Mouse (Mus musculus): ENCODE results near the gene Srpr. TPM values are rescaled to one million over a fixed set of nuclear protein-coding genes. Genes with fewer than 3 reads are reported as not detected.

Gene Srpr
- total RNA-seq, 2 experiments from 2014 or later: 62.3 to 63.3 TPM

DNA sequence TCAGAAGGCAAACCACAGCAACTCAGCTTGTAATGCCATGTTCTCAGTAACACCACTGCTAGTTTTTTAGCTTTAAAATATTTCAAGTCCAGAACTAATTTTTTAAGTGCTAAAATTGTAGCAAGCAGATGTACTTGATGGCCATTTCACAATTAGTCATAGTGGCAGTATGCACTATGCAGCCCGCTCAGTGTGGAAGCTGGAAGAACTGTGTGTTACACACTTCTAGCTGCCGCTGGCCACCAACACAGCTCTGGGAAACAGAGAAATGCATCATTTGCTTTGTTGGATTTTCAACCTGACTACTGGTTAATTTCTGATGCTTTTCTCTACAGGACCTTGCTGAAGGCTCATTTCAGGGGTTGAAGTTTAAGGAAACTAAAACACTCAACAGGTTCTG is 47.4 kb downstream of the Srpr start:
- DNase-seq (ENCODE audit: extremely low spot score in 1 of 2, low spot score in 1 of 2): no peak

DNA sequence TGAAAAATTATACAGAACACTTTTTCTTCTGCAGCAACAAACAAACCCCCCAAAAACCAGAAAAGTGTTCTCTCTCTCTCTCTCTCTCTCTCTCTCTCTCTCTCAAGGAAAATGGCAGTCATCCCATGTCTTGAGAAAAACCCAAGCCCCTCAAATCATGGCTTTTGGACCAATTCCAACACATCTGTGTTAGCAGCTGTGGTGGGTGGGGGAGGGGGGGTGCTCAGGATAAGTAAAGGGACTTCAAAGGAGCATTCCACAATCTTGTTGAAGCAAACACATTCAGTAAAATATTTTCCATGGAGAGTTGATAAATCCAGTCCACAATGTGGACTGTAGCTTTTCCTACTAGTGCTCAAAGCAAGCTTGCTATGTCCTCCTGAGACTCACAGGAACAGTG is 49.5 kb downstream of the Srpr start:
- no peak for DNase-seq (ENCODE audit: extremely low spot score in 1 of 2, low spot score in 1 of 2)

DNA sequence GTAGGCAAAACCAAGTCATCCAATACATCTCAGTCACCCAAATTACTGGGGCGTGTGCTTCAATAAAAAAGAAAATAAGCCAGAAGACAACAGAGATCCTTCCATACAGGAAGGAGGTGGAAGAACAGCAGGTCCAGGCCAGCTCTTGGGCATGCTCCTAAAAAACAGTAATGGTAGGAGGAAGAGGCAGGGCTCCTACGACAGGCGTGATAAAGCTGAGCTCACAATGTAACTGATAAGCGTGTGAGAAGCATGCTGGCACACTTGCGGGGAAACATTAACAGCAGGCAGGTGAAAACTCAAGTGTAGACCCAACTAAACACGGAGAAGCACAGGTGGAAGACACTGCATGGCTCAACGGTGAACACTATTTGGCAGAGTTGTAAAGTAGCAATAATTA is 57.4 kb downstream of the Srpr start:
- DNase-seq (ENCODE audit: extremely low spot score in 1 of 2, low spot score in 1 of 2): no peak

DNA sequence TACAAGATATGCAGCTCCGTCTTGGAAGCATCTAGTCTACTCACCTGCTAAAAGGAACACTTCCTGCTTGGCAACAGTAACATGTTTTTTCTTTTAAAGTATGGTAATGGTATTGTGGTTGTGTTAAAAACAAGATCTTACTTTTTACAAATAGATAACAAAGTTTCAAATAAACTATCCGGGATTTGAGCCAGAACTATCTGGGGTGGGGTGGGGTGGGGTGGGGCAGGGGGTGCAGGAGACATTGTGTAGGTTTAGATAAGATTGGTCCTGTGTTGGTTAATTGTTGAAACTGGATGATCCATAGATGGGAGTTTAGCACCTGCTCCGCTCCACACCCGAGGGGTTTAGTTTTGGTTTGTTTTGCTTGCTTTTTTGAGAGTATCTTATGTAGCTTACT is 62.4 kb downstream of the Srpr start:
- no peak for DNase-seq (ENCODE audit: extremely low spot score in 1 of 2, low spot score in 1 of 2)

DNA sequence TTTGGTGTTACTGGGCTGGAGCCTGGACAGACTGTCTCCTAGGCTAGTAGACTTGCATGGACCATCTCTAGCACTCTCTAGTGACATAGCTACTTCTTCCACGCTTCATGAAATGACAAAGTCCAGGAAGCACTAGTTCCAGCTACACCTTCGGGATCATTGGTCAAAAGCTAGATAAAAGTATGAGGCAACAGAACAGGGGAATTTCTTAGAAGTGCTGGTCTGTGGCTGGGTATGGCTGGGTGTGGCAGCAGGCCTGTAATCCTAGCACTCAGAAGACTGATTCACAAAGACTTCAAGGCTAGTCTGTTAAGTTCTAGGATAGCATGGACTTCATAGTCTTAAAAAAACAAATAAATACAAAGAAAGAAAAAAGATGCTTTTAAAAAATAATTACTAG is 63.5 kb downstream of the Srpr start:
- no peak for DNase-seq (ENCODE audit: extremely low spot score in 1 of 2, low spot score in 1 of 2)

DNA sequence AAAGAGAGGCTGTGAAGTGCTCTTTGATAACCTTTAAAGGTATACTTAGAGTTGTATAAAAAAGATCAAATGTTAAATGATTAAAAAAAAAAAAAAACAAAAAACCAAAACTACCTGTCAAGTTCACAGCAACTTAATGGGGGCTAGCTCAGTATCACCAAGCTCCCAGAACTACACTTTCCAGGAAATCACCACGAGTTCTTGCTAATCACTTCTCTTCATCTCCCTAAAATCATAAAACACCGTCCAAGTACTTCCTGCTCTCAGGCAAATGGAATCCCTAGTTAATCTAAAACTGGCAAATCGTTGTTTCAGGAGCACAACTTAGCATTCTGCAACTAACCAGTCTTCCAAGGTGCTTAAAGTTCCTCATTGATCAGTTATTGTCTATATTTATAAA is 64.5 kb downstream of the Srpr start:
- DNase-seq (ENCODE audit: extremely low spot score in 1 of 2, low spot score in 1 of 2): no peak

DNA sequence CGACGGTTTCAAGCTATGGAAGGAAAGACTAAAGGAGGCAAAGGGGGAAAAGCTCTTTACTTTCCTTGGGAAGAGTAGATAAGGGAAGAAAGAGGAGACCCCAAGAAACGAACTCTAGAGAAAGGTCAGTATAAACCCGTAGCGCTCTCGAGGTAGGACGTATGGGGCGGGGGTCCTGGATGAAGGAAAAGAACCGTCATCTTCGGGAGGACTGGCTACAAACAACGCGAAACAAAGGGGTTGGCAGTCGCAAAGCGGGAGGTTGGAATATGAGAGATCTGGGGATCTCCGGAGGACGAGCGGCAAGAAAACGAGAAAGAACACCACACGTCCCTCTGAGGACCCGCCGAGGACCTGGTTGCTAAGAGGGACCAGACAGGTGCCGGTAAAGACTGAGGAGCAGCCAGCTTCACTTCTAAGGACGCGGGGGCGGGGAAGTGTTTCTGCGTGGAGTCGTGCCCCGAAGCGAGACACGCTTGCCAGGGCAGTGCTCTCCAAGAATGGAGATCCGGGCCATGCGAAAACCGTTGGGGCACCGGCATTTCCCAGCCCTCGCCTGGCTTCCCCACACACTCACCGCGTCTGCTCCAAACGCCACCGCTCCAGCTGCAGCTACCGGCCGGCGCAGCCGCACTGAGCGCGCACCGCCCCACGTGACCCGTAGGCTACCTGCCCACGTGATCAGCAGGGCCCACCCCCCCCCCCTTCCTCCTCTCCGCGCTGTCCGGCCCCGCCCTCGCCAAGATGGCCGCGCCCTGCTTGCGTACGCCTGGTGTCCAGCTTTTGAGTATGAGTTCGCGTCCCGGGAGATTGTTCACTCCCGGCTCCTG is 67.4 kb downstream of the Srpr start, which contains the start of the genes Fam118b and Rpusd4:
Gene Fam118b (minus strand): TSS at position 660 of the 830 bp plus-strand sequence.
Gene Rpusd4 (plus strand): TSS at position 720 of the 830 bp plus-strand sequence.
- peak; percentile 88 to 90 for DNase-seq (ENCODE audit: extremely low spot score in 1 of 2, low spot score in 1 of 2)

DNA sequence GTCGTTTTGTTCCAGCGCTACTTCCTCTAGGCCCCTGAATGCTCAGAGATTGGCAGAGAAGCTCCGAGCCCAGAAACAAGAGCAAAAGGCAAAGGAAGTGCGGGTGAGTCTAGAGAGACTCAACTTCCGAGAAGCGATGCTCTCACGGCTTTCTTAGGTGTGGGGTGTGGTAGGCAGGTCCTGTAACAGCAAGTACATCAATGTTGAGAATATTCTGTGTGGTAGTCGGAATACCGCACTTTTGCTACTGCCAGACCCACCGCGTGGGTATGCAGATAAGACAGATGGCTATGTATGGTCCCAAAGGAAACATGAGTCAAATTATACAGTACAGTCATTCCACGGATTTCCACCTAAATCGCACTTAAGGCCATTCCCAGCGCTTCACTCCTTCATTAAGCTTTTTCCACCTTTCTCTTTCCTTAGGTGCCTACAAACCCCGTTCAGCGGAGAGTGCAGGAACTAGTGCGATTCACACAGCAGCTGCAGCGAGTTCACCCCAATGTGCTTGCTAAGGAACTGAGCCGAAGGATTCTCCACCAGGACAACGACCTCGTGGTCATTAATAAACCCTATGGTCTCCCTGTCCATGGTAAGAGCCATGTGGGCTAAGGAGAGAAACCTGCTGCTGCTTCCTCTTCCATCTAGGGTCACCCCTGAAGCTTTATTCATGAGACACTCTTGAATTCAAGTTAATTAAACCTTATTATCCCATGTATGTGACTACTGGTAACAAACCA is 68.2 kb downstream of the Srpr start:
- DNase-seq (ENCODE audit: extremely low spot score in 1 of 2, low spot score in 1 of 2): no peak

DNA sequence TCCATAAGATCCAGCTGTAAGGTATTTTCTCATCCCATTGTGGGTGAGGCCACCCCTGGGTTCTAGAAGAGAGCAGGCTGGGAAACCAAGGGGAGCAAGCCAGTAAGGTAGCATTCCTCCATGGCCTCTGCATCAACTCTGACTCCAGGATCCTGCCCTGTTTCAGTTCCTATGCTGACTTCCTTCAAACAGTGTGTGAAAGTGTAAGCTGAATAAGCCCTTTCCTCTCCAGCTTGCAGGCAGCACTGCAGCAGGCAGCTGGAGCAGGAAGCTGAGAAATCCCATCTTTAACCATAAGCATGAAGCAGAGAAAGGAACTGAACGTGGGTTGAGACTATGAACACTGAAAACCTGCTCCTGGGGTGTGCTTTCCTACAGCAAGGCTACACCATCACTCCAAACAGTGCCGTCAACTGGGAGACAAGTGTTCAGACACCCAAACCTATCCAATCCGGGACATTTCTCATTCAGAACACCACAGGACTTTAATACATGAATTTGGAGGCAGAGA is 77.9 kb downstream of the Srpr start:
- DNase-seq (ENCODE audit: extremely low spot score in 1 of 2, low spot score in 1 of 2): no peak

DNA sequence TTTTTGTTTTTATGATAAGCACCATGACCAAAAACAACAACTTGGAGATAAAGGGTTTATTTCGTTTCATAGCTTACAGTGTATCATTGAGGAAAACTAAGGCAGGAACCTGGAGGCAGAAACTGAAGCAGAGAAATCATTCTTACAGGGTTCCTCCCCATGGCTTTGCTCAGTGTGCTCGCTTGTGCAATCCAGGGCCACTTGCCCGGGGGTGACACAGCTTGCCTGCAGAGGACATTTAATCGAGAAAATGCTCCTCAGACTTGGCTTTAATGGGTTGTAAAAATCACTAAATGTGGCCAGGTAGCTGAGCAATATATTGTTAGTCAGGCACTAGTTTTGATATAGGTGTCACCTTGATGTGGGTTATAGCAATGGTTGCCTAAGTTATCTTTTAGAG is 78.5 kb downstream of the Srpr start:
- no peak for DNase-seq (ENCODE audit: extremely low spot score in 1 of 2, low spot score in 1 of 2)

DNA sequence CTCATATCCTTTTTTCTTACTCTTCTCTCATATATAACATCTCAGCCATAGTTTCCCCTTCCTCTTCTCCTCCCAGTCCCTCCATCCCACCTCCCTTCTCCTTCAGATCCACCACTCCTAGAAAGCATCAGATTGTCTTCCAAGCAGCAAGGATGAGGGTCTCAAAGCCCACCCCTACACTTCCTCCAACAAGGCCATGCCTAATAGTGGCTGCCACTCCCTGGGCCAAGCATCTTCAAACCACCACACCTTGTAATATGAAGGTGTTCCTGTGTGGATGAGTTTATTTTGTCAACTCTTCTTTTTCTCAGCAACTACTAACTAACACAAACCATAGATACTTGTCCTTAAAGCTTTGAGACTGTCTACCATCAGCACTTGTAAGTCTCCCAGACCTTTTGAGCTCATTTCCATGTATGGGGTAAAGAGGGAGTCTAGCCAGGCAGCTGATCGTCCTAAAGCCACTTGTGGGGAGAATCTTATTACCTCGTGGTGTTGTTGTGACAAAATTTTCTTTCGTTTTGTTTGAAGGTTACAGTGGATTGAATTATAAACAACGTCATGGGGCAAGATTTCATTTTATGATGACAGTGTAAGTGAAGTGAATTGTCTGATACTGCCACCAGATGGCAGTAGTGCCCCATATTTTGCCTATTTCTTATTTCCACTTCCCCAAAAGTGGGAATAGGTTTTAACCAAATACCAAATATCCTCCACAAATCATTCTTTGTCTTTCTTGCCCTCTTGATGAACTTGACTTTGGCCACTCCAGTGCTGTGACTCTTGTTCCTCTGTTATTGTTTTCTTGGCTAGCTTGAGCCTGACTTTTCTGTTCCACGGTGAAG is 82.3 kb downstream of the Srpr start:
- peak; percentile 32 to 61 for DNase-seq (ENCODE audit: extremely low spot score in 1 of 2, low spot score in 1 of 2)

DNA sequence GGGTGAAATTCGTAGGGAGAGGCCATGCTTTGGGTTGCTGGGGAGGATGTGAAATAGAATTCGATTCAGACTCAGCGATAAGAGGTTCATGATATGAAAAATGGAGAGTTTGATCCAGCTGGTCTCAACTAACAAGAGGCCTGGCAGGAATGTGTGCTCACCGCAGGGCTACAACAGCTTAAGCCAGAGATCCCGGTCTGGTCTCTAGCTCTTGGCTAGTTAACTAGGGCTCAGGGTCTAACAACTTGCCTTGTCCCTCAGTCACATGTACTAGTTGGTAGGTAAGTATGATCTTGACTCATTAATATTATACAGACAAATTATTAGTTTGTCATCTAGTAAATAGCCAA is 82.9 kb downstream of the Srpr start:
- no peak for DNase-seq (ENCODE audit: extremely low spot score in 1 of 2, low spot score in 1 of 2)

DNA sequence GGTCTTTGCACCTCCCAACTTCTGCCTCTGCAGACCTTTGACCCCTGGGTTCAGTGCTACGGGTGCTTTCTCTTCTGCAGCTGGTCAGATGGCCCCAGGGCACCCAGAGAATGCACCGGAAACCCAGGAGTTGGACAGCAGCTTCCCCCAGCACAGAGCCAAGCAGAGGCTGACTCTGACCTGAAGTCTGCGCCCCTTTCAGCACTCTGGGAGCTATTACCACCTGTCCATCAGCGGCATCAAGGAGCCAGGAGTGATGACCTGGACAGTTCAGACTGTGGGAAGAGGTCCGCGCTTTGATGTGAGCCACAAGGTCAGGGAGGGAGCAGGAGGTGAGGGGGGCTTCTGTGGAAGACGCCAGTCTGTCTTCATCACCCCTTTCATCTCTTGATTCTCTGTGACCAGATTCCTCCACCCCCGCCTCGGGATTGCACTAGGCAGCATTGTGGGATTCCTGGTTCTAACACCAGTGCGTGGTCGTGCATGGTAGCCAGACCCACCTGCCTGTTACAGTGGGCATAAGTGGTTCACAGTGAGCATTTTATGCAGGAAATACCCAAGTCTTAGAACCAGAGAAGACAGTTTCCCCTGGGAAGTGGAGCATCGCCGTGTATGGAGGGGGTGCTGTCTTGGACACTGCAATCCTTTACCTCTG is 83.6 kb downstream of the Srpr start:
- no peak for DNase-seq (ENCODE audit: extremely low spot score in 1 of 2, low spot score in 1 of 2)

DNA sequence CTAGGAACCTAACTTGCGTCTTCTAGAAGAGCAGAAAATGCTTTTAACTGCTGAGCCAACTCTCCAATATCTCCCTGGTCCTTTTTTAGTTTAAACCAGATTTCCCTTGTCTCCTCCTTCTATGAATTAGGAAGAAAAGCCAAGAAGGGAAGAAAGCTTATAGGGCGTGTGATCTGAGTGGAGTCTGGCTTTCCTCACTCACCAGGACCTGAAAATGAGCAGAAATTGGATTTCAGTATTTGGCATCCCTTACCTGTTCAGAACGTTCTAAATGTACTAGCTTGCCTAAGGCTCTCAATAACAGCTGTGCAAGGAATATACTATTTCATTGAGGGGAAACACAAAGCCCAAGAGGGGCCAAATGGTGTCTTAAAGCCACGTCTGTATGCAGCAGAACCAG is 84.4 kb downstream of the Srpr start:
- no peak for DNase-seq (ENCODE audit: extremely low spot score in 1 of 2, low spot score in 1 of 2)

DNA sequence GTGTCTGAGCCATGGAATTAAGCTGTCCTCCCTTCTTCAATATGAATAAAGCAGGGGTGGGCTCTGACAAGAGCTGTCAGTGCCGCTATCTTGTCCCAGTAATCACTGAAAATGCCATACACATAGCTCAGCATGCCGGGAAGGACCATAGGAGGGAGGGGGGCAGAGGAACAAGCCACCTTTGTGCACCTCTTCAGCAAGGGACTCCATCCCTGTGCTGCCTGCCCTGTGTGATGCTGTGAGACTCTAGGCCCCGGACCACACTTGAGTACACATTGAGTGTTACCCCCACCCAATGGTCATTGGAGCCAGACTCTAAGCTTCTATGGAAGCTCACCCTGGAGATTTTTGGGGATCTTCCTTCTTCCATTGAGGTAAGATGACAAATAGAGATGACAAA is 86.4 kb downstream of the Srpr start:
- no peak for DNase-seq (ENCODE audit: extremely low spot score in 1 of 2, low spot score in 1 of 2)

DNA sequence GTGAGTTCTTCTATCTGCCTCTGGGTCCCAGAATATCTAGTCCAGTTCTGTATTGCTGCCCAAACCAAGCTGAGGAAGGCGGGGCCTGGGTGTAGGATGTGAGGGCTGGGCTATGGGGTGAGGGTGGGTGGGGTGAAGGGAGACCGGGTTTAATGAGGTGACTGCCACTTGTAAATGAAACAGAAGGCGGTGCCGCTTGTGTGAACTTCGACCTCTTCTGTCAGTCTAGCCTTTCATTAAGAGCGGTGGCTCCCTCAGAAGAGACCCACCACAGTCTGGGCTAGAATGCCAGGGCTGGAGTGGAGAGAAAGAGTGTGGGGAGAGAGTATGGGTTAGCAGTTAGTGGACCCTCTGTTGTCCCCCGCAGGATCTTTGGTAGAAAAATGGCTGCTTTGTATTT is 90.0 kb downstream of the Srpr start:
- DNase-seq (ENCODE audit: extremely low spot score in 1 of 2, low spot score in 1 of 2): no peak

DNA sequence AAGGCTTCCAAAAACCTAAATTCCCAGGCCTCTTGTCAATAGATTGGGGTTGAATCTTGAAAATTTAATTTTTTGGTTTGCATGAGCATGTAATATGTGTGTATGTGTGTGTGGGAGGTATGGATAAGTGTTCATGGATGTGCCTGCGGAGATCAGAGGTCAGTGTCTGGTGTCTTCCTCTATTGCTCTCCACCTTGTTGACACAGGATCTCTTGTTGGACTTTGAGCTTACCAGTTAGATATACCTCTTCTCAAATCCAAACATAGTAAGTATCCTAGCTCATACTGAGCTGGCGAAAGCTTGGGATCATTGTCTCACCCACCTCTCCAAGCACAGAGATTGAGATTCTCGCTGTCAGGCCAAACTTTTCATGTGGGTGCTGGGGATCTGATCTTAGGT is 90.4 kb downstream of the Srpr start:
- no peak for DNase-seq (ENCODE audit: extremely low spot score in 1 of 2, low spot score in 1 of 2)

DNA sequence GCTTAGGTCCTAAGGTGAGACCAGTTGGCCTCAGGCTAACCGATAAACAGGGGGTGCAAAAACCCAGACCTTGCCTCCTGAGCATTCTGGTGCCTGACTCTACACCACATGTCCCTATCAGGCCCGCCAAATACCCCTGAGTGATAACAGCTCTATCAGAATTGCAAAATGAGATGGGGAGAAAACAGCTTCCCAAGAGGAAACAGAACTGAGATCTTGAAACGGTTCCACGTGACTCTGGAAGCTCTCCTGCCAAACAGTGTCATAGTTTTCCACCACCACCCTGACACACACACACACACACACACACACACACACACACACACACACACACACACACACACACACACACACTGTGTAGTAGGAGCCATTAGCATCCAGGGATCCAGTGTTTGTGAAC is 90.9 kb downstream of the Srpr start:
- no peak for DNase-seq (ENCODE audit: extremely low spot score in 1 of 2, low spot score in 1 of 2)

DNA sequence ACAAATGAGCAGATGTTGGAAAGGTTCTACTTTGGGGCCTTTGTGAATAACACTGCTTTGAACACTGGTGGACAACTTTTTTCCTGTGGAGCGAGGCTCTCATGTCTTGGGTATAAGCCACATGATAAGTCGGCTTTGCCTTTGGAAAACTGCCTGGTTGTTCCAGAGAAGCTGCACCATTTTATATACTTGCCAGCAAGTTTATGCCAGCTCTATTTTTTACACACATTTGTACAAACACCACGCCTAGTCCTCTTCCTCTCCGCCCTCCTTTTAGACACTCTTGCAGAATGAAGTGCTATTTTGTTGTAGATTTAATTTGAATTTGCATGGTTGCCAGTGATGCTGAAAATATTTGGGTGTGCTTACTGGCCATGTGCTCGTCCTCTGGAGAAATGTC is 93.5 kb downstream of the Srpr start:
- DNase-seq (ENCODE audit: extremely low spot score in 1 of 2, low spot score in 1 of 2): no peak

All from layer of hippocampus, postnatal 25 days (tissue).